Mouse (Mus musculus) heart, adult 2 months (tissue): ENCODE measurements around the gene Fkbp5. TPM values are rescaled to one million over a fixed set of nuclear protein-coding genes. Genes with fewer than 3 reads are reported as not detected.

Source experiments
- DNase-seq, 2 experiments: peaks; one replicate each; pipeline ENCODE4 v3.0.0; 2021
- H3K27ac ChIP-seq: fragments of 200-600 bp; 2 replicates; pipeline ENCODE4 v1.8.1; 2022
- H3K27me3 ChIP-seq: fragments of 200-500 bp; 2 replicates; pipeline ENCODE4 v1.6.1; 2012; ENCODE audit warnings: mild to moderate bottlenecking, low read length, inconsistent platforms, mixed read lengths; ENCODE audit not compliant: control insufficient read depth, insufficient read depth
- H3K36me3 ChIP-seq: fragments of 200-500 bp; 2 replicates; pipeline ENCODE4 v1.6.1; 2012; ENCODE audit warnings: low read length, inconsistent platforms; ENCODE audit not compliant: control insufficient read depth, insufficient read depth
- H3K4me1 ChIP-seq: fragments of 200-500 bp; 2 replicates; pipeline ENCODE4 v1.6.1; 2011; ENCODE audit warnings: low read length; ENCODE audit not compliant: control insufficient read depth, insufficient read depth
- H3K4me3 ChIP-seq: fragments of 200-600 bp; 2 replicates; pipeline ENCODE4 v1.8.1; 2022
- H3K79me2 ChIP-seq: fragments of 200-500 bp; replicated peaks from 2 replicates; pipeline ENCODE4 v1.6.1; 2012; ENCODE audit warnings: mild to moderate bottlenecking, inconsistent platforms, low read length, moderate library complexity, mixed read lengths; ENCODE audit not compliant: control insufficient read depth, insufficient read depth
- H3K9ac ChIP-seq: fragments of 200-500 bp; 2 replicates; pipeline ENCODE4 v1.6.1; 2012; ENCODE audit warnings: low read depth, mild to moderate bottlenecking, control low read depth, inconsistent platforms, low read length, mixed read lengths
- CTCF ChIP-seq: fragments of 200-600 bp; IDR thresholded peaks from 2 replicates; pipeline ENCODE4 v1.8.1; 2022; ENCODE audit warnings: antibody characterized with exemption, mild to moderate bottlenecking, moderate library complexity
- EP300 ChIP-seq: fragments of 200-500 bp; IDR thresholded peaks from 2 replicates; pipeline ENCODE4 v1.6.1; 2011; ENCODE audit warnings: low read depth, low read length, control low read depth; ENCODE audit not compliant: insufficient read depth
- POLR2A ChIP-seq: fragments of 200-500 bp; IDR thresholded peaks from 2 replicates; pipeline ENCODE4 v1.6.1; 2011; ENCODE audit warnings: mild to moderate bottlenecking, low read depth, low read length, control low read depth; ENCODE audit not compliant: insufficient read depth
- WGBS: fragments of 180-500 bp; shearing (Covaris S2); methylation state at CpG from one replicate; pipeline ENCODE4 v1.1.7; 2018; 5-methylcytosine and 5-hydroxymethylcytosine counted together
- intact Hi-C: fragments of 180-260 bp; cut with DNase I; formaldehyde crosslinking; loops from one replicate; pipeline ENCODE4 v1.15.1; 2025
- polyA plus RNA-seq: library from polyadenylated mRNA; depleted of rRNA; stranded (reverse); fragments of >200 nt; gene quantifications from 2 replicates; pipeline ENCODE4 v1.2.3, GENCODE M21; 2012
- total RNA-seq, 2 experiments: library from RNA; stranded (reverse); gene quantifications; 2 replicates each; pipeline ENCODE4 v1.2.3; 2021

The Fkbp5 gene
- total and polyA plus RNA-seq, 3 experiments: 8.5 to 70.2 (median 63.3) TPM

DNA sequence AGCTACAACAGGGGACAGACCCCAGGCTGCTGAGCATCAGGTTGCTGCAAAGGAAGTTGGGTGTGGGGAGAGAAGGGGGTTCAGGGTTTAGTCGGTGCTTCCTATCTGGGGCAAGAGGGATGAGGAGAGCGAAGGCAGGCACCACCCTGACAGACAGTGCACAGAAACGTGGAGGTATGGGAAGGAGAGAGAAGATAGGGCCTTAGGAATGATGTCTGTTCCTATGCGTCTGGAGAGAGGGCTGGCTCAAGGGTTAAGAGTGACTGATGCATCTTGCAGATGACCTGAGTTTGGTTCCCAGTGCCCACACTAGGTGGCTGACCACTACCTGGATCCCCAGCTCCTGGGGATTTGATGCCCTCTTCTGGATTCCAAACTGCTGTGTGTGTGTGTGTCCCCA, 446 bp downstream of the Fkbp5 start:
- intact Hi-C loops: no loop called here

DNA sequence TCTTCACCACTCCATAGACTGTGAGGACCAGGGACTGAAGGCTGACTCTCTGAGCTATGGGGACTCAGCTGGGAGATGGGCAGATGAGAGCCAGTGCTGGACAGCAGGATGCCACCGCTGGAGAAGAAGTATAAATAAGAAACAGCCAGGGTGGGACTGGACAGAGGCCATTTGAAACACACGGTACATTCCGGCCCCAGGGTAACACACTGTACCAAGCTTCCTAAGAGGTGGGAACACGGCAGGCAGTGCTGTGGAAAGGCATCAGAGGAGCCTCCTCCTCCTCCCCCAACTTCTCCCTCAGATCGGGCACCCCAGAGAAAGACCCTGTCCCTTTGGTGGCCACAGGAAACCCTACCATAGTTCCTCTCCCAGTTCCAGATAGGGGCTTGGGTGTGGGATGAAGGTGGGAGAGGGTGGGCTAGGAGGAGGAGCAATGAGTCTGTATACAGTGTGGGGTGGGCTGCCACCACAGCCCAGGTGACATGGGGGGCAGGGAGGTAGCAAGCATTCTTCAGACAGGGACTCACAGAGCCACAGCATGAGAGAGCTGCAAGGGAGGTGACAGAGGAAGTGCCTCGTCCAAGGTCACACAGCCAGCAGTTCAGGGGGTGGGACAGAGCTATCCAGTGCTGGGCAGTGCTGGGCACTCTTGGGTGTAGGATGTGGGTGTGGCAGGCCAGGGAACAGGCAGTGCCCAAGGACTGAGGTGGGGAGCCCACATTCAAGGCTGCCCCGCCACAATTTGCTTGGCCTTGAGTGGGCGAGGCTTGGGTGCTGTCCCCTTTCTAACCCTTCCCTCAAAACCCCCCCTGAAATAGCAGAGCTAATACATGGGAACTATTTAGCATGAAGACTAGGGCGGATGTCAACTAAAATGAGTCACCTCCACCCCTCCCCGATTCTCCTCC, 1.6 kb downstream of the Fkbp5 start:
- TF ChIP-seq EP300: peak; percentile 86
- TF ChIP-seq CTCF: no peak
- peak; percentile 40; the same call in 1 of the 2 replicates for TF ChIP-seq POLR2A
- no peaks in the 10 kb centered on the region; the same call in 1 of the 2 replicates for H3K36me3 ChIP-seq
- intact Hi-C loops: no loop called here
- peak overlapping the region; percentile 97 for H3K27ac ChIP-seq
- 37% methylated on average over 10 of the region's 10 CpGs for WGBS
- peaks cover 35% of the 10 kb centered on the region for H3K4me1 ChIP-seq
- no peaks in the 10 kb centered on the region for H3K79me2 ChIP-seq
- no peak overlapping the region for H3K4me3 ChIP-seq
- DNase-seq: peak; percentile 74 to 78
- no peaks in the 10 kb centered on the region for H3K27me3 ChIP-seq
- H3K9ac ChIP-seq: peak overlapping the region; percentile 17

More for the DNA sequence above, 446 bp downstream of the Fkbp5 start:
- peak overlapping the region; percentile 71; the same call in 1 of the 2 replicates for H3K4me3 ChIP-seq
- H3K27me3 ChIP-seq: no peaks in the 10 kb centered on the region
- peak overlapping the region; percentile 97 for H3K27ac ChIP-seq
- H3K4me1 ChIP-seq: peaks cover 31% of the 10 kb centered on the region
- peak; percentile 18 to 51 for DNase-seq
- peak overlapping the region; percentile 35 for H3K9ac ChIP-seq
- no peaks in the 10 kb centered on the region for H3K79me2 ChIP-seq
- H3K36me3 ChIP-seq: no peaks in the 10 kb centered on the region; the same call in 1 of the 2 replicates
- WGBS: 88% methylated on average over 4 of the region's 4 CpGs
- TF ChIP-seq CTCF (no peak), POLR2A (no peak)

DNA sequence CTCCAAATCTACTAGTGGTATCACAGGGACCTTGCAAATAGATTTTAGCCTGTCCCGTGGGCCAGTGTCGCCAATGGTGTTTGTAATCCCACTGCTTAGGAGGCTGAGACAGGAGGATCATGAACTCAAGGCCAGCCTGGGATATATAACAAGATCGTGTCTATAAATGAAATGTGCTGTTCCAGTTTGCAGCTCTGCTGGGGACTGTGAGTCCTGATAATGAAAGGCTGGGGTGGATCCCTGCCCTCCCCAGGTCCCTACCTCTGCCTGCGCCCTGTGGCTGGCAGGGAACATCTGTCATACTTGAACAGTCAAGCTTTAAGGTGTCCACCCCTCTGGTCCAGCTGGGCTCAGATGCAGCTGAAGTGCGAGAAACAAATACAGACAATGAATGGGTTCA, 2.8 kb downstream of the Fkbp5 start:
- DNase-seq: no peak
- no peaks in the 10 kb centered on the region for H3K79me2 ChIP-seq
- H3K27ac ChIP-seq: peak overlapping the region; percentile 73
- no peaks in the 10 kb centered on the region; the same call in 1 of the 2 replicates for H3K36me3 ChIP-seq
- 87% methylated on average over 5 of the region's 5 CpGs for WGBS
- intact Hi-C loops: no loop called here
- peaks cover 35% of the 10 kb centered on the region for H3K4me1 ChIP-seq
- no peak overlapping the region for H3K9ac ChIP-seq
- TF ChIP-seq EP300 (no peak), CTCF (no peak), POLR2A (no peak; the same call in 1 of the 2 replicates)
- no peak overlapping the region for H3K4me3 ChIP-seq
- H3K27me3 ChIP-seq: no peaks in the 10 kb centered on the region

DNA sequence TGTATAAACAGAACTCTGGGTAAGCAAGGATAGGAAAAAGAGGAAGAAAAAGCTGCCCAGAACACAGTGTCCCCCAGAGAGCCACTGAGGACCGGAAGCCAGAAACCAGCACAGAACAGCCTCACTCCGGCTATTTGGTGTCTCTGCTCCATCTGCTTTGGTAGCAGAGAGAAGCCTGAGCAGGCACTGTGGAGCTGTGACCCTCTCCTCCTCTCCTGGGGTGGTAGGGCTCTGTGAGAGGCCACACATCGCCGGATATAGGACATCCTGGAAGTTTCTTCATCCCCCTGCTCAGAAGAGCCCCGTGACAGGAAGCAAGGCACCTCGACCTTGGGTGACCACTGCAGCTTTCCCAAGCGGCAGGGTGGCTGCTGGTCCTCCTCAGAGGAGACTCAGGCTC, 3.5 kb downstream of the Fkbp5 start:
- Histone ChIP-seq H3K9ac (peak overlapping the region; percentile 18; the same call in 1 of the 2 replicates), H3K27me3 (no peaks in the 10 kb centered on the region), H3K79me2 (no peaks in the 10 kb centered on the region), H3K4me3 (no peak overlapping the region), H3K4me1 (peaks cover 32% of the 10 kb centered on the region), H3K36me3 (no peaks in the 10 kb centered on the region; the same call in 1 of the 2 replicates), H3K27ac (peak overlapping the region; percentile 73)
- WGBS: 39% methylated on average over 7 of the region's 7 CpGs
- peak; percentile 64 to 66 for DNase-seq
- TF ChIP-seq CTCF: no peak
- TF ChIP-seq EP300: 0 out of 2 replicates have a peak, but pooled peaks have one; percentile 32
- TF ChIP-seq POLR2A: peak; percentile 47
- intact Hi-C loops: no loop called here

DNA sequence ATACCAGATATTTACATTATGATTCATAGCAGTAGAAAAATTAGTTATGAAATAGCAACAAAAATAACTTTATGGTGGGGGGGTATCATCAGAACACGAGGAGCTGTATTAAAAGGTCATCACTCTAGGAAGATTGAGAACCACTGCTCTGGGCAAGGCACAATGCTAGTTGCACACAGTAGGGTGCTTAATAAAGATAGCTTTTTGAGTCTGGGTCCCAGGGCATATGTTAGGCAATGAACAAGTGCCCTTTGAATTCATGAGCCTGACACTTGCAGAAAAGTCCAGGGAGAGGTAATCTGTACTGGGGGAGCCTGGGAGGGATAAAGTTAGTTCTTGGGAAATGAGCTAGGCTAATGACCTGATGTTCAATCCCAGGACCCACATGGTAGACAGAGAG, 4.0 kb downstream of the Fkbp5 start:
- TF ChIP-seq CTCF: no peak
- no peak for TF ChIP-seq POLR2A
- TF ChIP-seq EP300: no peak
- WGBS: 54% methylated on average over 1 of the region's 1 CpGs
- intact Hi-C loops: no loop called here
- no peak overlapping the region; the same call in 1 of the 2 replicates for H3K9ac ChIP-seq
- no peak overlapping the region for H3K4me3 ChIP-seq
- peak overlapping the region; percentile 73 for H3K27ac ChIP-seq
- no peaks in the 10 kb centered on the region; the same call in 1 of the 2 replicates for H3K36me3 ChIP-seq
- H3K4me1 ChIP-seq: peaks cover 30% of the 10 kb centered on the region
- H3K27me3 ChIP-seq: no peaks in the 10 kb centered on the region
- H3K79me2 ChIP-seq: no peaks in the 10 kb centered on the region
- DNase-seq: no peak

DNA sequence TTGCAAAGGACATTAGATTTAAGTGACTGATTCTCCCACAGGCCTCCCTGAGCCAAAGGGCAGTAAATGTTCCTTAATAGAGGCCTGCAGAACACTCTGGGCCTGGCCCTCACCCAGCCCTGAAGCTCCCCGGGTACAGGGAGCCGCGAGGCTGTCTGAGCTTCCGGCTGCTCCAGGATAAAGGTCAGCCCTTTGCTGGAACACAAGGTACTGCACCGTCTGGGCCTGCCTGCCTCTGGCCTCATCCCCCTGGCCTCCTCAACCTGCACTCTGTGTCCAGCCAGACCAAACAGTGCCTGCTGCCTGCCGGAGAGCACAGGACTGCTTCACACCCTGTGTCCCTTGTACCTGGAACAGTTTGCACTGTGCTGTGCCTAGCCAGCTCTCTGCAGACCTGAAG, 4.6 kb downstream of the Fkbp5 start:
- Histone ChIP-seq H3K4me1 (peaks cover 30% of the 10 kb centered on the region), H3K79me2 (no peaks in the 10 kb centered on the region), H3K27ac (peak overlapping the region; percentile 73), H3K9ac (peak overlapping the region; percentile 13; the same call in 1 of the 2 replicates), H3K27me3 (no peaks in the 10 kb centered on the region), H3K36me3 (no peaks in the 10 kb centered on the region; the same call in 1 of the 2 replicates), H3K4me3 (no peak overlapping the region)
- WGBS: 3% methylated on average over 6 of the region's 6 CpGs
- intact Hi-C loops: no loop called here
- peak; percentile 83 for DNase-seq
- TF ChIP-seq EP300: peak; percentile 98
- peak; percentile 1; the same call in 1 of the 2 replicates for TF ChIP-seq CTCF
- TF ChIP-seq POLR2A: peak; percentile 79
